Mouse (Mus musculus) hindbrain, embryonic 15.5 days (tissue): ENCODE results near the gene Glra1. TPM values are rescaled to one million over a fixed set of nuclear protein-coding genes. Genes with fewer than 3 reads are reported as not detected.

Experiments
- ATAC-seq: fragments of 200-750 bp; cut with Nextera tagmentation; 2 replicates; pipeline ENCODE4 v1.8.0; 2017; ENCODE audit warnings: low read depth, moderate number of reproducible peaks, moderate TSS enrichment; ENCODE audit not compliant: low FRiP score
- H3K27ac ChIP-seq: fragments of 300-500 bp; sonication (generic); replicated peaks from 2 replicates; pipeline ENCODE4 v1.5.1; 2015; ENCODE audit warnings: mild to moderate bottlenecking, inconsistent platforms
- H3K27me3 ChIP-seq: fragments of 300-500 bp; sonication (generic); 2 replicates; pipeline ENCODE4 v1.6.1; 2015; ENCODE audit warnings: control low read depth, inconsistent platforms
- H3K36me3 ChIP-seq: fragments of 300-500 bp; sonication (generic); 2 replicates; pipeline ENCODE4 v1.6.1; 2015; ENCODE audit warnings: control low read depth, inconsistent platforms
- H3K4me1 ChIP-seq: fragments of 300-500 bp; sonication (generic); replicated peaks from 2 replicates; pipeline ENCODE4 v1.6.1; 2015; ENCODE audit warnings: control low read depth, inconsistent platforms
- H3K4me2 ChIP-seq: fragments of 300-500 bp; sonication (generic); 2 replicates; pipeline ENCODE4 v1.6.1; 2015; ENCODE audit warnings: moderate library complexity, mild to moderate bottlenecking, inconsistent platforms
- H3K4me3 ChIP-seq: fragments of 300-500 bp; sonication (generic); 2 replicates; pipeline ENCODE4 v1.5.1; 2015; ENCODE audit warnings: mild to moderate bottlenecking, inconsistent platforms
- H3K9ac ChIP-seq: fragments of 300-500 bp; sonication (generic); 2 replicates; pipeline ENCODE4 v1.6.1; 2015; ENCODE audit warnings: inconsistent platforms
- H3K9me3 ChIP-seq: fragments of 300-500 bp; sonication (generic); 2 replicates; pipeline ENCODE4 v1.6.1; 2016; ENCODE audit warnings: control low read depth, inconsistent platforms
- WGBS: fragments of 180-500 bp; shearing (Covaris S2); methylation state at CpG from one replicate; pipeline ENCODE4 v1.1.7; 2015; 5-methylcytosine and 5-hydroxymethylcytosine counted together
- microRNA-seq: library from miRNA; unstranded; fragments of <30 nt; microRNA quantifications from one replicate; pipeline ENCODE4, GENCODE M21; 2016
- polyA plus RNA-seq: library from polyadenylated mRNA; unstranded; fragments of >200 nt; fragmentation: Nextera tagmentation; extraction: Ambion mirVana; gene quantifications from 2 replicates; pipeline ENCODE4 v1.2.1, GENCODE M21; 2015

Gene Glra1
- polyA plus RNA-seq, 1 experiment from 2014 or later = 2.2 TPM

DNA sequence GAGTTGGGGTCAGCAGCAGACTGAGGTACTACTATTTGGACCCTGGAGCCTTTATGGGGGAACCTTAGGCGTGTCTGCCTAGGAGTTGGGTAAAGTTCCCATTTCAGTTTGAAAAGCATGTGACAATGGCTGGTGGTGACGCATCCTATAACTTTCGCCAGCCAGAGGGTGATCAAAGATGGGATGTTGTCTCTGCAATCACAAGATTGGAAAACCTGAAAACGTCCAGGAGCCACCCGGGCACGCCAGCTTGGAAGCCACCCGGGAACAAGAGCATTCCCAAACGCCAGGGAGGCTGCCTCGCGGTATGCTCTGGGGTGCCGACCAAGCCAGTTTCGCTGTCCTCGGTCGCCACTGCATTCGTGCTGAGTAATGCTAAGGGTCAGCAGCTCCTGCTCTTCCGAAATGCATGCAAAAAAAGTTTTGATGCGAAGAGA is 139.4 kb downstream of the Glra1 start:
- H3K9me3 ChIP-seq = no peaks in the 10 kb centered on the region
- H3K4me2 ChIP-seq = peak overlapping the region; percentile 91
- peak overlapping the region; percentile 61 for H3K9ac ChIP-seq
- peak overlapping the region; percentile 91 for H3K27ac ChIP-seq
- H3K27me3 ChIP-seq = no peaks in the 10 kb centered on the region
- H3K4me3 ChIP-seq = peak overlapping the region; percentile 48
- 2% methylated on average over 17 of the region's 17 CpGs for whole genome bisulfite sequencing
- no peak for ATAC-seq
- H3K36me3 ChIP-seq = no peaks in the 10 kb centered on the region
- H3K4me1 ChIP-seq = peaks cover 32% of the 10 kb centered on the region

- ATAC-seq = no peak
- WGBS = 65% methylated on average over 10 of the region's 10 CpGs
- H3K4me3 ChIP-seq = peak overlapping the region; percentile 48
- peaks cover 27% of the 10 kb centered on the region for H3K4me1 ChIP-seq
- H3K27ac ChIP-seq = peak overlapping the region; percentile 91
- no peaks in the 10 kb centered on the region for H3K27me3 ChIP-seq
- no peaks in the 10 kb centered on the region for H3K9me3 ChIP-seq
- H3K36me3 ChIP-seq = no peaks in the 10 kb centered on the region
- peak overlapping the region; percentile 61; the same call in 1 of the 2 replicates for H3K9ac ChIP-seq
- peak overlapping the region; percentile 91 for H3K4me2 ChIP-seq
Observed at GRCm38 (mm10) chr11:55468012-55468411, 140.0 kb downstream of the Glra1 start.

- no peak overlapping the region for H3K27ac ChIP-seq
- WGBS = 88% methylated on average over 3 of the region's 3 CpGs
- no peak overlapping the region for H3K9ac ChIP-seq
- H3K4me2 ChIP-seq = no peak overlapping the region
- no peak for ATAC-seq
- H3K9me3 ChIP-seq = no peaks in the 10 kb centered on the region
- no peak overlapping the region for H3K4me3 ChIP-seq
- no peaks in the 10 kb centered on the region for H3K27me3 ChIP-seq
- peaks cover 19% of the 10 kb centered on the region for H3K4me1 ChIP-seq
- H3K36me3 ChIP-seq = no peaks in the 10 kb centered on the region
Observed at GRCm38 (mm10) chr11:55465177-55465576, 142.8 kb downstream of the Glra1 start.

DNA sequence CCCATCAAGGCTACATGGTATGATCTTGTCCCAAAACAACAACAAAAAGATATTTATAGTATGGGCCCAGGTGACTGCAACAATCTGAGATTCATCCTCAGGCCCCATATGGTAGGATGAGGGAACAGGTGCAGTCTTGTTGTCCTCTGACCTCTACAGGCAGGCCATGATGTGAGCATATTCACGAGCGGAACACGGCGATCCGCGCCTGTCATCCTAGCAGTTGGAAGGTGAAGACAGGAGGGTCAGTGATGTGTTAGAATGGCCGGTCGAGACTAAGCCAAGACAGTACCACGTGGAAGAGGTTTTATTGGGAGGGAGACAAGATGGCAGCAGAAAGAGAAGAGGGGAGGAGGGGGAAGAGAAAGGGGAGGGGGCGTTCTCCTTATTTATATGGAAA is 143.3 kb downstream of the Glra1 start:
- H3K9me3 ChIP-seq = no peaks in the 10 kb centered on the region
- WGBS = 88% methylated on average over 10 of the region's 10 CpGs
- ATAC-seq = no peak

More for the DNA sequence above, 143.3 kb downstream of the Glra1 start:
- no peak overlapping the region for H3K4me2 ChIP-seq
- peaks cover 23% of the 10 kb centered on the region for H3K4me1 ChIP-seq
- no peak overlapping the region for H3K9ac ChIP-seq
- no peaks in the 10 kb centered on the region for H3K27me3 ChIP-seq
- H3K27ac ChIP-seq = no peak overlapping the region
- H3K36me3 ChIP-seq = no peaks in the 10 kb centered on the region
- H3K4me3 ChIP-seq = no peak overlapping the region

Small RNA genes within 50 kb of the gene (microRNA-seq; reads per million reads assigned to microRNA genes)
- not detected for gene Mir7652

Other genes starting within 250 kb of the Glra1 start
- gene Sparc, start 185.0 kb downstream of the Glra1 start, polyA plus RNA-seq = 578 and 599 TPM in 2 replicates
- 275 and 278 TPM in 2 replicates for gene Atox1, start 147.0 kb downstream of the Glra1 start, polyA plus RNA-seq
- 100 TPM in 2 replicates for gene G3bp1, start 138.5 kb downstream of the Glra1 start, polyA plus RNA-seq